Mouse (Mus musculus) lung, embryonic 15.5 days (tissue): Measurements from ENCODE around the gene Npc2. TPM values are rescaled to one million over a fixed set of nuclear protein-coding genes. Genes with fewer than 3 reads are reported as not detected.

ENCODE experiments used
- ATAC-seq: fragments of 200-750 bp; cut with Nextera tagmentation; 2 replicates; pipeline ENCODE4 v1.8.0; 2017; ENCODE audit warnings: moderate number of reproducible peaks, borderline replicate concordance; ENCODE audit not compliant: low FRiP score, low TSS enrichment; ENCODE audit errors: extremely low read depth
- H3K27ac ChIP-seq: fragments of 300-500 bp; sonication (generic); 2 replicates; pipeline ENCODE4 v1.5.1; 2015; ENCODE audit warnings: moderate library complexity, mild to moderate bottlenecking, inconsistent platforms
- H3K27me3 ChIP-seq: fragments of 300-500 bp; sonication (generic); 2 replicates; pipeline ENCODE4 v1.6.1; 2015; ENCODE audit warnings: inconsistent platforms
- H3K36me3 ChIP-seq: fragments of 300-500 bp; sonication (generic); 2 replicates; pipeline ENCODE4 v1.6.1; 2015; ENCODE audit warnings: inconsistent platforms
- H3K4me1 ChIP-seq: fragments of 300-500 bp; sonication (generic); 2 replicates; pipeline ENCODE4 v1.6.1; 2015; ENCODE audit warnings: inconsistent platforms
- H3K4me2 ChIP-seq: fragments of 300-500 bp; sonication (generic); 2 replicates; pipeline ENCODE4 v1.6.1; 2015; ENCODE audit warnings: inconsistent platforms, mild to moderate bottlenecking, moderate library complexity
- H3K4me3 ChIP-seq: fragments of 300-500 bp; sonication (generic); 2 replicates; pipeline ENCODE4 v1.5.1; 2015; ENCODE audit warnings: mild to moderate bottlenecking, inconsistent platforms
- H3K9ac ChIP-seq: fragments of 300-500 bp; sonication (generic); 2 replicates; pipeline ENCODE4 v1.6.1; 2015; ENCODE audit warnings: inconsistent platforms
- H3K9me3 ChIP-seq: fragments of 300-500 bp; sonication (generic); 2 replicates; pipeline ENCODE4 v1.6.1; 2016; ENCODE audit warnings: inconsistent platforms
- WGBS: fragments of 180-500 bp; shearing (Covaris S2); methylation state at CpG from one replicate; pipeline ENCODE4 v1.1.7; 2015; 5-methylcytosine and 5-hydroxymethylcytosine counted together
- polyA plus RNA-seq: library from polyadenylated mRNA; unstranded; fragments of >200 nt; fragmentation: Nextera tagmentation; extraction: Ambion mirVana; gene quantifications from 2 replicates; pipeline ENCODE4 v1.2.1, GENCODE M21; 2015

The Npc2 gene
- polyA plus RNA-seq, 1 experiment from 2014 or later: 162 TPM

DNA sequence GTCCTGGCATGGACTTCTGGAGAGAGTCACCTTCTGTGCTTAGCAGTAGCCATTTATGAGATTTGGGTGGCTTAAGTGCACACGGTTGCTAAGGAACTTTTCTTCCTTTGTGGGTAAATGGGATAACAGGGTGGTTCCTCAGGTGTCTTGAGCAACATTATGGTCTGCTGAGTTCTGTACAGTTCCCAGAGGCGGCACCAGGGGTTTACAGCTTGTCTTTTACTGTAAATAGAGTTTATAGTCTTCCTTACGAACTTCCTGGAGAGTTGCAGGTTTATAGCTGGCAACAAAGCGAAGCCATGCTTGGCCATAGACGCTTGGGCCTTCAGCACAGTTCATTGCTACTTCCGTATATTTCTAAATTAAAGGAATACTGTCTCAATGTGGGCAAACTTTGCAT is 58.4 kb downstream of the Npc2 start:
- 81% methylated on average over 6 of the region's 6 CpGs for WGBS
- H3K27ac ChIP-seq: no peak overlapping the region
- H3K4me2 ChIP-seq: no peak overlapping the region
- H3K36me3 ChIP-seq: no peaks in the 10 kb centered on the region
- H3K9ac ChIP-seq: no peak overlapping the region
- ATAC-seq: no peak
- no peak overlapping the region for H3K4me3 ChIP-seq
- H3K4me1 ChIP-seq: no peaks in the 10 kb centered on the region
- no peaks in the 10 kb centered on the region for H3K27me3 ChIP-seq
- no peaks in the 10 kb centered on the region for H3K9me3 ChIP-seq

- WGBS: 10% methylated on average over 14 of the region's 14 CpGs
- no peaks in the 10 kb centered on the region for H3K27me3 ChIP-seq
- ATAC-seq: no peak
- no peak overlapping the region for H3K4me2 ChIP-seq
- H3K27ac ChIP-seq: no peak overlapping the region
- no peak overlapping the region for H3K9ac ChIP-seq
- H3K9me3 ChIP-seq: no peaks in the 10 kb centered on the region
- no peak overlapping the region for H3K4me3 ChIP-seq
- H3K4me1 ChIP-seq: no peaks in the 10 kb centered on the region
- H3K36me3 ChIP-seq: no peaks in the 10 kb centered on the region
Observed at GRCm38 (mm10) chr12:84709842-84710439, 63.0 kb downstream of the Npc2 start.

GRCm38 (mm10) chr12:84707804-84708203 is 65.1 kb downstream of the Npc2 start:
- whole genome bisulfite sequencing: 59% methylated on average over 4 of the region's 4 CpGs
- Histone ChIP-seq H3K4me3 (no peak overlapping the region), H3K27ac (no peak overlapping the region), H3K27me3 (no peaks in the 10 kb centered on the region), H3K4me1 (no peaks in the 10 kb centered on the region), H3K4me2 (no peak overlapping the region), H3K9me3 (no peaks in the 10 kb centered on the region), H3K9ac (no peak overlapping the region), H3K36me3 (no peaks in the 10 kb centered on the region)
- no peak for ATAC-seq

DNA sequence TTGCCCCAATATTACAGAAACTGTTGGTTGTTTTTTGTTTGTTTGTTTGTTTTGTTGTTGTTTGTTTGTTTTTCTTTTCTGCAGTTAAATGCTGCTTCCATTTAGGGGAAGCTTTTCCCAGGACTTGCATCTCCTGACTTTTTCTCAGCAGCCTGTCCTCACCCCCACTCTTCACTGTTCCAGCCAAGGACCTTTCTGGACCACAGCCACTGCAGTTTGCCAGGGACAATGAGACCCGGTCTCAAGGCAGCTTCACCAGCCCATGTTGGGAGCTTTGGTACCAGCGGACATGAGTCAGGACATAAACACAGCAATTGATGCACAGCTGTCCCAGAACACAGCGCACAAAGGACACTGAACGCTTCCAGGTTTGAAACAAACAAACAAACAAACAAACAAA is 66.1 kb downstream of the Npc2 start:
- H3K9me3 ChIP-seq: no peaks in the 10 kb centered on the region
- no peak overlapping the region for H3K4me2 ChIP-seq
- no peak overlapping the region for H3K4me3 ChIP-seq
- H3K9ac ChIP-seq: no peak overlapping the region
- no peaks in the 10 kb centered on the region; the same call in 1 of the 2 replicates for H3K27me3 ChIP-seq
- H3K36me3 ChIP-seq: no peaks in the 10 kb centered on the region
- ATAC-seq: no peak
- H3K4me1 ChIP-seq: no peaks in the 10 kb centered on the region
- WGBS: 66% methylated on average over 4 of the region's 4 CpGs
- no peak overlapping the region for H3K27ac ChIP-seq

Other genes starting within 250 kb of the Npc2 start
- not detected in 2 replicates for gene Vsx2, start 203.4 kb downstream of the Npc2 start, polyA plus RNA-seq
- 11.9 and 14.5 TPM in 2 replicates for gene Abcd4, start 155.7 kb downstream of the Npc2 start, polyA plus RNA-seq
- 0.06 TPM in 1 of 2 replicates, not detected in the other for gene Vrtn, start 132.1 kb downstream of the Npc2 start, polyA plus RNA-seq
- gene Syndig1l, start 74.3 kb downstream of the Npc2 start, polyA plus RNA-seq: 0.09 TPM in 1 of 2 replicates, not detected in the other
- 130 and 136 TPM in 2 replicates for gene Isca2, start 99 bp upstream of the Npc2 start, polyA plus RNA-seq
- 12.8 and 15.1 TPM in 2 replicates for gene Ltbp2, start 103.4 kb upstream of the Npc2 start, polyA plus RNA-seq
- gene Fcf1, start 197.7 kb upstream of the Npc2 start, polyA plus RNA-seq: 139 and 144 TPM in 2 replicates
- gene Arel1, start 197.7 kb upstream of the Npc2 start, polyA plus RNA-seq: 13.8 and 16.1 TPM in 2 replicates
- 23.3 and 28.4 TPM in 2 replicates for gene Ylpm1, start 223.2 kb upstream of the Npc2 start, polyA plus RNA-seq